Mouse (Mus musculus): ENCODE data around the gene Nfib. TPM values are rescaled to one million over a fixed set of nuclear protein-coding genes. Genes with fewer than 3 reads are reported as not detected.

Nfib gene
- polyA plus RNA-seq, 1 experiment, result 39.4 TPM

- no peak for DNase-seq (ENCODE audit: extremely low spot score in 1 of 2, low spot score in 1 of 2)
Observed at GRCm38 (mm10) chr4:82543398-82543740, 162.2 kb downstream of the Nfib start.

- peak in 1 of 2 experiments; percentile 44 for DNase-seq (ENCODE audit: extremely low spot score in 1 of 2, low spot score in 1 of 2)
Observed at GRCm38 (mm10) chr4:82542656-82543397, 162.7 kb downstream of the Nfib start.

- DNase-seq (ENCODE audit: extremely low spot score in 1 of 2, low spot score in 1 of 2), result peak; percentile 72 to 95
Observed at GRCm38 (mm10) chr4:82541894-82542510, 163.5 kb downstream of the Nfib start.

- DNase-seq (ENCODE audit: extremely low spot score in 1 of 2, low spot score in 1 of 2), result no peak
Observed at GRCm38 (mm10) chr4:82540466-82540990, 165.0 kb downstream of the Nfib start.

GRCm38 (mm10) chr4:82540048-82540410, 165.5 kb downstream of the Nfib start:
- no peak for DNase-seq (ENCODE audit: extremely low spot score in 1 of 2, low spot score in 1 of 2)

- DNase-seq (ENCODE audit: extremely low spot score in 1 of 2, low spot score in 1 of 2), result no peak
Observed at GRCm38 (mm10) chr4:82539406-82540047, 166.0 kb downstream of the Nfib start.

- DNase-seq (ENCODE audit: extremely low spot score in 1 of 2, low spot score in 1 of 2), result no peak
Observed at GRCm38 (mm10) chr4:82538815-82539214, 166.7 kb downstream of the Nfib start.

GRCm38 (mm10) chr4:82538069-82538811, 167.3 kb downstream of the Nfib start:
- no peak for DNase-seq (ENCODE audit: extremely low spot score in 1 of 2, low spot score in 1 of 2)

GRCm38 (mm10) chr4:82537279-82537967, 168.1 kb downstream of the Nfib start:
- no peak for DNase-seq (ENCODE audit: extremely low spot score in 1 of 2, low spot score in 1 of 2)

- no peak for DNase-seq (ENCODE audit: extremely low spot score in 1 of 2, low spot score in 1 of 2)
Observed at GRCm38 (mm10) chr4:82536435-82537278, 168.9 kb downstream of the Nfib start.

- DNase-seq (ENCODE audit: extremely low spot score in 1 of 2, low spot score in 1 of 2), result no peak
Observed at GRCm38 (mm10) chr4:82535606-82536434, 169.7 kb downstream of the Nfib start.

- peak in 1 of 2 experiments; percentile 47 for DNase-seq (ENCODE audit: extremely low spot score in 1 of 2, low spot score in 1 of 2)
Observed at GRCm38 (mm10) chr4:82533231-82533630, 172.3 kb downstream of the Nfib start.

GRCm38 (mm10) chr4:82532443-82533191, 172.9 kb downstream of the Nfib start:
- peak in 1 of 2 experiments; percentile 45 for DNase-seq (ENCODE audit: extremely low spot score in 1 of 2, low spot score in 1 of 2)

- no peak for DNase-seq (ENCODE audit: extremely low spot score in 1 of 2, low spot score in 1 of 2)
Observed at GRCm38 (mm10) chr4:82531977-82532376, 173.6 kb downstream of the Nfib start.

- no peak for DNase-seq (ENCODE audit: extremely low spot score in 1 of 2, low spot score in 1 of 2)
Observed at GRCm38 (mm10) chr4:82530875-82531353, 174.6 kb downstream of the Nfib start.

GRCm38 (mm10) chr4:82528978-82529377, 176.6 kb downstream of the Nfib start:
- no peak for DNase-seq (ENCODE audit: extremely low spot score in 1 of 2, low spot score in 1 of 2)

- no peak for DNase-seq (ENCODE audit: extremely low spot score in 1 of 2, low spot score in 1 of 2)
Observed at GRCm38 (mm10) chr4:82519935-82520334, 185.6 kb downstream of the Nfib start.

GRCm38 (mm10) chr4:82518132-82518531, 187.4 kb downstream of the Nfib start:
- DNase-seq (ENCODE audit: extremely low spot score in 1 of 2, low spot score in 1 of 2), result no peak

All from frontal cortex, adult 2 months (tissue).